Mouse (Mus musculus): Measurements from ENCODE around the gene Trip10. TPM values are rescaled to one million over a fixed set of nuclear protein-coding genes. Genes with fewer than 3 reads are reported as not detected.

Gene Trip10
- polyA plus RNA-seq, 1 experiment from 2014 or later, result 10.4 TPM

DNA sequence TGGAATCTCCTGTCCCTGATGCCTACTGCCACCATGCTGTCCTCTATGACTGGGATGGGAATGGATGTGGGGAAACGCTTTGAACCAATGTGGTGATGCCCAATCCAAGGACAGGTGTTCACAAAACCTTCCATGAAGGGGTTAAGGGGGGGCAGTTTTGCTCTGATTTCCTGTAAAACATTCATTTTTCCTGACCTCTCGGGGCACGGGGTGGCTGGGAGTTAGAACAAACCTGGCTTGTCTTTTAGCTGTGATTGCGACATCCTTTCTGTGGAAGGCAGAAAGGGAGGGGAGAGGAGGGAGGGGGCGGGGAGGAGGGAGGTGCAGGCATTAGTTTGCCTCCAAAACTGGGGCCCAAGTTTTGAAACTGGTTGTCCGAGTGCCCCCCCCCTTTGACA lies 18.5 kb upstream of the Trip10 start:
- no peak overlapping the region for H3K9ac ChIP-seq (ENCODE audit: low read depth, low read length)
- WGBS (ENCODE audit: insufficient replicate concordance), result 21% methylated on average over 6 of the region's 6 CpGs
- H3K4me3 ChIP-seq (ENCODE audit: low read depth, low read length), result no peak overlapping the region
- H3K36me3 ChIP-seq (ENCODE audit: control insufficient read depth, insufficient read depth), result no peaks in the 10 kb centered on the region
- H3K4me2 ChIP-seq (ENCODE audit: low read depth, low read length), result peak overlapping the region; percentile 30; the same call in 1 of the 2 replicates
- peaks cover 20% of the 10 kb centered on the region for H3K4me1 ChIP-seq (ENCODE audit: control insufficient read depth, low read depth, low read length)
- no peaks in the 10 kb centered on the region for H3K27me3 ChIP-seq (ENCODE audit: control insufficient read depth, insufficient read depth, low read depth, low read length)
- H3K27ac ChIP-seq (ENCODE audit: low read length), result peak overlapping the region; percentile 65
- no peaks in the 10 kb centered on the region for H3K9me3 ChIP-seq (replicated peaks; ENCODE audit: control insufficient read depth, low read length)
- ATAC-seq (ENCODE audit: low read depth), result peak; percentile 14

DNA sequence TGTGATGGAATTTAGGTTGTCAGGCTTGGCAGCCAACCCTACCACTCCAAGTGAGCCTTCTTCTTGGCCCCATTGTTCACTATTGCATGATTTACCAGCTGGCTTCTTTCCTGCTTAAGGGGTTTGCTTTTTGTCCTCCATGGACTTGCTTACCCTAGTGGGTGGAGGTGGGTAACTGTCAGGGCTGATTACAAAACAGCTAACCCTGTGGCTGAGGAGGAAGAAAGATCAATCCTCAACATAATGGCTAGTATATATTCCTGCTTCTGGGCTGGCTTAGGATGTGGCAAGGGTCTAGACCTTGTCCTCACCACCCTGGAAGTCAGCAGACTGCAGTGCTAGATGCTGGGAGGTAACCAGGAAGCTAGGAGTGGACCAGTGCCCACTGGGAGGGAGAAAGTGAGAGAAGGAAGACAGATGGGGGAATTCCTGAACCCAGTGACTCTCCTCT lies 17.9 kb upstream of the Trip10 start:
- no peak overlapping the region for H3K4me3 ChIP-seq (ENCODE audit: low read depth, low read length)
- H3K4me1 ChIP-seq (ENCODE audit: control insufficient read depth, low read depth, low read length), result peaks cover 20% of the 10 kb centered on the region
- H3K9ac ChIP-seq (ENCODE audit: low read depth, low read length), result no peak overlapping the region
- H3K27me3 ChIP-seq (ENCODE audit: control insufficient read depth, insufficient read depth, low read depth, low read length), result no peaks in the 10 kb centered on the region
- no peak for ATAC-seq (ENCODE audit: low read depth)
- H3K27ac ChIP-seq (ENCODE audit: low read length), result peak overlapping the region; percentile 60
- H3K9me3 ChIP-seq (replicated peaks; ENCODE audit: control insufficient read depth, low read length), result no peaks in the 10 kb centered on the region
- H3K36me3 ChIP-seq (ENCODE audit: control insufficient read depth, insufficient read depth), result 0 out of 2 replicates have a peak, but pooled peaks cover under 1% of the 10 kb centered on the region
- no peak overlapping the region for H3K4me2 ChIP-seq (ENCODE audit: low read depth, low read length)

DNA sequence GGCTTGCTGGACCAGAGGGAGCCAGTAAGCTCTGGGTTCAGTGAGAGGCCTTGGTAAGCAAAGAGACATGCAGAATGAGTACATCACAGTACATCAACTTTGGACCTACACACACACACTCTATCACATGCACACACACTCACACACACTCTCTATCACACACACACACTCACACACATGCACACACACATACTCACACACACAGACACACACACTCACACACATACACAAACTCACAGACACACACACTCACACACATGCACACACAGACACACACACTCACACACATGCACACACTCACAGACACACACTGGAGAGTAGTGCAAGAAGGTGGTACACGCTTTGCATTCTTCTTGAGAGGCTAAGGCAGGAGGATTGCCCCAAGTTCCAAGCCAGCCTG lies 17.1 kb upstream of the Trip10 start:
- peak overlapping the region; percentile 62 for H3K27ac ChIP-seq (ENCODE audit: low read length)
- no peak overlapping the region for H3K9ac ChIP-seq (ENCODE audit: low read depth, low read length)
- no peak overlapping the region for H3K4me2 ChIP-seq (ENCODE audit: low read depth, low read length)

DNA sequence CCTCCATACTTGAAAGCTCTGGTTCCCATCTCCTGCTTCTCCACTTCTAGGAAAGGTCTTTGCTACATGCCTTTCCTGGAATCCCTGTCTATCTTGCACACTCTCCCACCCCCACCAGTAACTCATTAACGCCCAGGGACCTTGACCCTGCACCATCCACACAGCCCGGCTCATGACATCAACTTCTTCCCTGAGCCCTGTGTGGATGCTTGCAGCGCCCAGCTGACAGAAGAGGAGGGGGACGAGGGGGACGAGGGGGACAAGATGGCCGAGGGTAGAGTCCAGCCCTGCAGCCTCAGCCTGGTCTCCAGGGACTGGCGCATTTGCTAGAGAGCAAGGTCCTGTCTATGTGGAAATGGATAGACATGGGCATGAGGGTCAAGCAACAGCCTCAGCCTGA lies 16.2 kb upstream of the Trip10 start:
- Histone ChIP-seq H3K4me3 (ENCODE audit: low read depth, low read length) (peak overlapping the region; percentile 53), H3K4me1 (ENCODE audit: control insufficient read depth, low read depth, low read length) (peaks cover 20% of the 10 kb centered on the region), H3K9me3 (replicated peaks; ENCODE audit: control insufficient read depth, low read length) (no peaks in the 10 kb centered on the region), H3K4me2 (ENCODE audit: low read depth, low read length) (0 out of 2 replicates have a peak overlapping the region, but pooled peaks have one; percentile 15), H3K36me3 (ENCODE audit: control insufficient read depth, insufficient read depth) (peaks cover 16% of the 10 kb centered on the region), H3K27ac (ENCODE audit: low read length) (peak overlapping the region; percentile 66), H3K27me3 (ENCODE audit: control insufficient read depth, insufficient read depth, low read depth, low read length) (no peaks in the 10 kb centered on the region), H3K9ac (ENCODE audit: low read depth, low read length) (no peak overlapping the region)
- peak; percentile 77 for ATAC-seq (ENCODE audit: low read depth)
- WGBS (ENCODE audit: insufficient replicate concordance), result 48% methylated on average over 7 of the region's 7 CpGs

More for the DNA sequence above, 17.1 kb upstream of the Trip10 start:
- Histone ChIP-seq H3K36me3 (ENCODE audit: control insufficient read depth, insufficient read depth) (peaks cover 9% of the 10 kb centered on the region), H3K27me3 (ENCODE audit: control insufficient read depth, insufficient read depth, low read depth, low read length) (no peaks in the 10 kb centered on the region), H3K4me1 (ENCODE audit: control insufficient read depth, low read depth, low read length) (peaks cover 20% of the 10 kb centered on the region), H3K9me3 (replicated peaks; ENCODE audit: control insufficient read depth, low read length) (no peaks in the 10 kb centered on the region), H3K4me3 (ENCODE audit: low read depth, low read length) (no peak overlapping the region)
- 58% methylated on average over 1 of the region's 1 CpGs for WGBS (ENCODE audit: insufficient replicate concordance)
- ATAC-seq (ENCODE audit: low read depth), result no peak

DNA sequence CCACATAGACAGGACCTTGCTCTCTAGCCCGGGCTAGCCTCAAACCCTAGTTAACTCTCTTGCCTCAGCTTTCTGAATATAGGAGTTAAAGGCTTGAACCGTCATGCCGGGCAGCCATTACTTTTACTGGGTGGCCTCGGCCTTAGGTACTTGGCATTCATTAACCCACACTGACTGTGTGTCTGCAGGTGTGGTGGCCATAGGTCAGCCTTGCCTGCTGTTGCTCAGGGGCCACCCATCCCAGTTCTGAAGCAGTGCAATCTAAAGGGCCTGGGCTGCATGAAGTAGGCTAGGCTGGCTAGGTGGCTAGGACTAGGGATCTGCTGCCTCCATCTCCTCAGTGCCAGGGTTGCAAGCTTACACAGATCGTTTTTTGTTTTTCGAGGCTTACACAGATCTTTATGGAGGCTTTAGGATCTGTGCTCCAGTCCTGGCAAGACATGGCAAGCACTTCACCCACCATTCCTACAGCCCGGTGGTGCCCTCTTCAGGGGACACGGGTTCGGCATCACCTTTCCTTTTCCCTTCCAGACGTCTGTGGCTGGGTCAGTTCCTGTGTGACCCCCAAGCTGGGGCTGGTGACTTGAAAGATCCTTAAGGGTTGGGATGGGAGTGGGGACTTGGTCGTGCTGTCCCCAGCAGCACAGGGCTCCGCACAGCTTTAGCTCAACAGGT lies 14.9 kb upstream of the Trip10 start:
- Histone ChIP-seq H3K4me2 (ENCODE audit: low read depth, low read length) (peak overlapping the region; percentile 53), H3K4me3 (ENCODE audit: low read depth, low read length) (peak overlapping the region; percentile 53), H3K27me3 (ENCODE audit: control insufficient read depth, insufficient read depth, low read depth, low read length) (no peaks in the 10 kb centered on the region), H3K36me3 (ENCODE audit: control insufficient read depth, insufficient read depth) (peaks cover 21% of the 10 kb centered on the region), H3K4me1 (ENCODE audit: control insufficient read depth, low read depth, low read length) (peaks cover 17% of the 10 kb centered on the region), H3K27ac (ENCODE audit: low read length) (peak overlapping the region; percentile 66), H3K9ac (ENCODE audit: low read depth, low read length) (peak overlapping the region; percentile 40), H3K9me3 (replicated peaks; ENCODE audit: control insufficient read depth, low read length) (no peaks in the 10 kb centered on the region)
- 69% methylated on average over 12 of the region's 12 CpGs for WGBS (ENCODE audit: insufficient replicate concordance)
- ATAC-seq (ENCODE audit: low read depth), result peak; percentile 45

DNA sequence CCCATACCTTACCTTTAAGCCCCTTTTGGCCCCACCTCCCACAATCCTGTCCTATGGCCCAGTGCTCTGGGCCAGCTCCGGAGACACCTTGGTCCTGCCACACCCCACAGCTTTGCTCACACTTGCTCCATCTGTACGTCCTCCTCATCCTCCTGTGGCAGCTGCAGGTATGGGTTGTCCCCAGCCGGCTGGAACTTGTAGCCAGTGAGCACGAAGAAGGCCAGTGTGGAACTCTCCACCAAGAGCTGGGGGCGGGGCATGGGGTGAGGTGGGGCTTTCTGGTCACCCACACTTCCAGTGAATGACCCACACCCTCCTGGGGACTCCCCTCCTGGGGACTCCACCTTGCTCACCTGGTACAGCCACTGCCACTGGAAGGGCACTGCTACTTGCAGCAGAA lies 13.5 kb upstream of the Trip10 start:
- Histone ChIP-seq H3K9me3 (replicated peaks; ENCODE audit: control insufficient read depth, low read length) (no peaks in the 10 kb centered on the region), H3K4me2 (ENCODE audit: low read depth, low read length) (peak overlapping the region; percentile 53), H3K27me3 (ENCODE audit: control insufficient read depth, insufficient read depth, low read depth, low read length) (no peaks in the 10 kb centered on the region), H3K4me1 (ENCODE audit: control insufficient read depth, low read depth, low read length) (peaks cover 7% of the 10 kb centered on the region), H3K27ac (ENCODE audit: low read length) (no peak overlapping the region), H3K9ac (ENCODE audit: low read depth, low read length) (no peak overlapping the region; the same call in 1 of the 2 replicates), H3K36me3 (ENCODE audit: control insufficient read depth, insufficient read depth) (peaks cover 21% of the 10 kb centered on the region), H3K4me3 (ENCODE audit: low read depth, low read length) (peak overlapping the region; percentile 53)
- WGBS (ENCODE audit: insufficient replicate concordance), result 67% methylated on average over 5 of the region's 5 CpGs
- ATAC-seq (ENCODE audit: low read depth), result peak; percentile 14; the same call in 1 of the 2 replicates

DNA sequence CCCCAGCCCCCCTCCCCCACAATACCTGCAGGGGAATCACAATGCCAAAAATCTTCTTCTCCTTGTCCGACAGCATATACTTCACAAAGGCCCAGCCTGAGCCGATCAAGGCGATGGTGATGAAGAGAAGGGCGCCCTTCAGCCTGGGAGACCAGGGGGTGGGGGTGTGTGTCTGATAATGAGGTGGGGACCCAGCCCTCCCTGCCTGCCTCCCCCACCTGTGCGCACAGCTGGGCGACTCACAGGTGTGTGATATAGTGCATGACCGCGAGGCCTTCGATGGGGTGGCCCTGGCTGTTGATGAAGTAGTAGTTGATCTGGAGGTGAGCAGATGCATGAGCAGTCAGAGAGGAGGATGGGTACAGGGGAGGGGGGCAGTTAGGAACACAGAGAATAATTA lies 12.1 kb upstream of the Trip10 start:
- Histone ChIP-seq H3K4me1 (ENCODE audit: control insufficient read depth, low read depth, low read length) (peaks cover 3% of the 10 kb centered on the region), H3K9me3 (replicated peaks; ENCODE audit: control insufficient read depth, low read length) (no peaks in the 10 kb centered on the region), H3K27me3 (ENCODE audit: control insufficient read depth, insufficient read depth, low read depth, low read length) (no peaks in the 10 kb centered on the region), H3K27ac (ENCODE audit: low read length) (no peak overlapping the region), H3K4me3 (ENCODE audit: low read depth, low read length) (no peak overlapping the region), H3K9ac (ENCODE audit: low read depth, low read length) (no peak overlapping the region), H3K36me3 (ENCODE audit: control insufficient read depth, insufficient read depth) (peaks cover 21% of the 10 kb centered on the region), H3K4me2 (ENCODE audit: low read depth, low read length) (no peak overlapping the region)
- no peak for ATAC-seq (ENCODE audit: low read depth)
- 79% methylated on average over 9 of the region's 9 CpGs for WGBS (ENCODE audit: insufficient replicate concordance)

DNA sequence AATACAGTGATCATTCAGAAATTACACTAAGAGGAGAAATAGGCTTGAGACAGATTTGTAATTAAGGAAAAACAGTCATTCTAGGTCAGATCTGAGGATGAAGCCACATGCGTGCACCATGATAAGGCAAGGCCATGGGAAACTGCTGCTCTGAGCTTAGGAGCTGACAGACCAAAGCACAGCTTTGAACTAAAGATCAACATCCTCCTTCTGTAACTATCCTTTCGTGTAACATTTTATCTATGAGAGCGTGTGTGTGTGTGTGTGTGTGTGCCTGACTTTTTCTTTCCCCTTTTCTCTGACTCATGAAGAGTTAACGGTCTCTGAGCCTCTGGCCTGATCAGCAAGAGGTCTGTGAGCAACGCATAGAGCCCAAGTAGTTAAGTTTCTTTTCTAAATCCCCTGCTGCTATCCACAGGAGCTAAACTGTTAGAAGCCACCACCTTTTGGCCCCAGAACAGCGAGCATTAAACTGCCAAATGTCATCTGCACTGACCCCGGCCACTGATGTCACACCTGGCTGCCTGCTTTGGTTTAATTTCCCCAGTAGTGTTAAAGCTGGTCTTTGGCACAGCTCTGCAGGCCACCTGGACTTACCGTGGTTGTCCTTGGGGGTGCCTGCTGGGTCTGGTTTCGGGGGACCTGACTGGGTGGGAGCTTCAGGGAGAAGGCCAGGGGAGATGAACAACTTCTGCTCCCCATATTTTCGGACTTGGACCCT lies 5.4 kb upstream of the Trip10 start:
- H3K27me3 ChIP-seq (ENCODE audit: control insufficient read depth, insufficient read depth, low read depth, low read length), result no peaks in the 10 kb centered on the region
- no peak for ATAC-seq (ENCODE audit: low read depth)
- peaks cover 20% of the 10 kb centered on the region for H3K4me1 ChIP-seq (ENCODE audit: control insufficient read depth, low read depth, low read length)
- whole genome bisulfite sequencing (ENCODE audit: insufficient replicate concordance), result 56% methylated on average over 10 of the region's 10 CpGs
- no peaks in the 10 kb centered on the region for H3K9me3 ChIP-seq (replicated peaks; ENCODE audit: control insufficient read depth, low read length)
- H3K4me2 ChIP-seq (ENCODE audit: low read depth, low read length), result no peak overlapping the region
- H3K36me3 ChIP-seq (ENCODE audit: control insufficient read depth, insufficient read depth), result peaks cover 6% of the 10 kb centered on the region
- no peak overlapping the region for H3K4me3 ChIP-seq (ENCODE audit: low read depth, low read length)
- no peak overlapping the region for H3K9ac ChIP-seq (ENCODE audit: low read depth, low read length)
- H3K27ac ChIP-seq (ENCODE audit: low read length), result no peak overlapping the region

DNA sequence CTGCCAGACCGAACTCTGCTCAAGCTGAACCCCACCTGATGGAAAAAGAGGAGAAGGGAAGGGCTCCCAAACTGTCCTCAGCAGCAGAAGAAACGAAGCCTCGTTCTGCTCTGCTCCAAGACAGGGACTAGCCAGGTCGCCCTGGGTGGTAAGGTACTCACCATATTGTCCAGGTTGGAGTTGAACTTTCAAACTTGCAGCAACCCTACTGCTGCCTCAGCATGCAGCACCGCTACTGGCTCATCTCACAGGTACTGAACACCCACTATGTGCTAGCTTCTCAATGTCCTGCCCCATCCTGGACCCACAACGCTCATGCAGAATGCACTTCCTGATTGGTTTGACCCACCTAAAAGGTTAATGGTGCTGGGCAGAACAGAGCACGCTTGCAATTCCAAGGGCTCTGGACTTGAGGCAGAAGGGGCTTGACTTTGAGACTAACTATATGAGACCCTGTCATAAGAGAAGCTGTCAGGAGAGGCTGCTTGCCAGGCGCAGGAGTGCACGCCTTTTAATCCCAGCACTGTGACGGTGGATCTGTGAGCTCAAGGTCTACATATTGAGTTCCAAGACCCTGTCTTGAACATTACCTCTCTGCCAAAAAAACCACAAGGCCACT lies 3.8 kb upstream of the Trip10 start:
- H3K9ac ChIP-seq (ENCODE audit: low read depth, low read length), result no peak overlapping the region
- 78% methylated on average over 10 of the region's 10 CpGs for WGBS (ENCODE audit: insufficient replicate concordance)
- H3K36me3 ChIP-seq (ENCODE audit: control insufficient read depth, insufficient read depth), result peaks cover 6% of the 10 kb centered on the region
- no peak overlapping the region for H3K4me3 ChIP-seq (ENCODE audit: low read depth, low read length)
- ATAC-seq (ENCODE audit: low read depth), result no peak
- H3K4me1 ChIP-seq (ENCODE audit: control insufficient read depth, low read depth, low read length), result peaks cover 31% of the 10 kb centered on the region
- H3K27ac ChIP-seq (ENCODE audit: low read length), result no peak overlapping the region
- peaks cover 8% of the 10 kb centered on the region for H3K27me3 ChIP-seq (ENCODE audit: control insufficient read depth, insufficient read depth, low read depth, low read length)
- H3K9me3 ChIP-seq (replicated peaks; ENCODE audit: control insufficient read depth, low read length), result no peaks in the 10 kb centered on the region
- H3K4me2 ChIP-seq (ENCODE audit: low read depth, low read length), result no peak overlapping the region
